Mouse (Mus musculus): ENCODE results near the gene Sptssa. TPM values are rescaled to one million over a fixed set of nuclear protein-coding genes. Genes with fewer than 3 reads are reported as not detected.
"Not testable (repeated sequence)": the region's sequence is repeated elsewhere in the genome, so short reads cannot be mapped to it uniquely, and the experiment has no call there.

The Sptssa gene
- total RNA-seq, 2 experiments from 2014 or later = 20.8 to 23.3 TPM

GRCm38 (mm10) chr12:54675396-54675795 lies 19.0 kb upstream of the Sptssa start:
- H3K4me3 ChIP-seq = no peak overlapping the region
- intact Hi-C loops (cut with DNase I) = no loop called here
- DNase-seq (ENCODE audit: extremely low spot score in 1 of 2, low spot score in 2 of 2) = no peak
- no peak overlapping the region for H3K27ac ChIP-seq
- no peak; the same call in 1 of the 2 replicates for TF ChIP-seq CTCF (IDR thresholded peaks at IDR 0.05)

GRCm38 (mm10) chr12:54671262-54671661 lies 14.9 kb upstream of the Sptssa start:
- no peak for DNase-seq (ENCODE audit: extremely low spot score in 1 of 2, low spot score in 2 of 2)
- intact Hi-C loops (cut with DNase I) = no loop called here
- Histone ChIP-seq H3K4me3 (no peak overlapping the region), H3K27ac (no peak overlapping the region)
- TF ChIP-seq CTCF (IDR thresholded peaks at IDR 0.05) = no peak

GRCm38 (mm10) chr12:54668141-54668540 lies 11.8 kb upstream of the Sptssa start:
- TF ChIP-seq CTCF (IDR thresholded peaks at IDR 0.05) = no peak
- H3K4me3 ChIP-seq = no peak overlapping the region
- no peak overlapping the region for H3K27ac ChIP-seq
- DNase-seq (ENCODE audit: extremely low spot score in 1 of 2, low spot score in 2 of 2) = no peak
- intact Hi-C loops (cut with DNase I) = no loop called here

GRCm38 (mm10) chr12:54665526-54665925 lies 9.2 kb upstream of the Sptssa start:
- no peak overlapping the region for H3K4me3 ChIP-seq
- no peak overlapping the region for H3K27ac ChIP-seq
- TF ChIP-seq CTCF (IDR thresholded peaks at IDR 0.05) = no peak
- DNase-seq (ENCODE audit: extremely low spot score in 1 of 2, low spot score in 2 of 2) = no peak
- intact Hi-C loops (cut with DNase I) = no loop called here

DNA sequence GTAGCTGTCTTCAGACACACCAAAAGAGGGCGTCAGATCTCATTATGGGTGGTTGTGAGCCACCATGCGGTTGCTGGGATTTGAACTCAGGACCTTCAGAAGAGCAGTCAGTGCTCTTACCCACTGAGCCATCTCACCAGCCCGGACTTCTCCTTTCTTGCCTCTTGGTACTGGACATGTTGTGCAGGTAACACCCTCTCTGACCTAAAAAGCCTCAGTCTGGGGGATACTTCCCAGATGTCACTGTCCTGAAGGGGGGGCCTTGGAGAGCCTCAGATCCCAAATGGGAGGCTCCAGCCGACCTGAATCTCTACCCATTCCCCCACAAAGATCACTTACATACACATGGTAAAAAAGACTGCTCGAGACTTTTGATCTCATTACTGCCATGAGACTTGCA lies 5.1 kb upstream of the Sptssa start:
- DNase-seq (ENCODE audit: extremely low spot score in 1 of 2, low spot score in 2 of 2); intact Hi-C loops (cut with DNase I); H3K27ac ChIP-seq; H3K4me3 ChIP-seq: not testable (repeated sequence)

DNA sequence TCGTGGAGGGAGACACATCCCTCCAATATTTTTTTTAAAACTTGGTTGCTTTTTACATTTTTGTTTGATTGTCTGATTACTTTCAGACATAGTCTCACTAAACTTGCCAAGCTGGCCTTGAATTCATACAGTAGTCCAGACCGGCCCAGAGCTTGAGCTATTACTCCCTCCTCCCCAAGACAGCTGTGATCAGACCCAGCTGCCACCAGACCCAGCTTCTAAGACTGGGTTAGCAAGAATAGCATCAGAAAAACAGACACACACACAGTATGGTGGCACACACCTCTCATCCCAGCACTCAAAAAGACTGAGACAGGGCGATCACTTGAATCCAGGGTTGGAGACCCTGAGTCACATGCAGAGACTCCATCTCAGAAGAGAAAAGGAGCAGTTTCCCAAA lies 3.5 kb upstream of the Sptssa start:
- intact Hi-C loops (cut with DNase I) = no loop called here
- TF ChIP-seq CTCF (IDR thresholded peaks at IDR 0.05) = no peak
- Histone ChIP-seq H3K4me3 (no peak overlapping the region), H3K27ac (no peak overlapping the region)
- DNase-seq (ENCODE audit: extremely low spot score in 1 of 2, low spot score in 2 of 2) = no peak

GRCm38 (mm10) chr12:54658425-54659092 lies 2.2 kb upstream of the Sptssa start:
- no peak for TF ChIP-seq CTCF (IDR thresholded peaks at IDR 0.05)
- no peak overlapping the region for H3K4me3 ChIP-seq
- no peak for DNase-seq (ENCODE audit: extremely low spot score in 1 of 2, low spot score in 2 of 2)
- intact Hi-C loops (cut with DNase I) = no loop called here
- no peak overlapping the region for H3K27ac ChIP-seq

DNA sequence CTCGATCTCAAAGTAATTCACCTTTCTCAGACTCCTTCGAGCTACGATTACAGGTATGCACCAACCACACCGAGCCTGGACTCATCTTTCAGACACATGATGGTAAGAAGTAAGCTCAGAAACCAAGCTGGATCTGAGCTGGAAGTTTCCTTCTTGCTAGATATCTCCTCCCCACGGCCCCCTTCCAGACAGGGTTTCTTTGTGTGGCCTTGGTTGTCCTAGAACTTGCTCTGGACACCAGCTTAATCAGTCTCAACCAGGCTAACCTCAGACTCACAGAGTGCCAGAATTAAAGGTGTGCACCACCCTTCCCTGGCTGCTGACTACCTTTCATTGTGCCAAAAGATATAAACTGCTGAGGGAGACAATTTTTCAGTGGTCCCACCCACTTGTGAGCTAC lies 1.6 kb upstream of the Sptssa start:
- no peak overlapping the region for H3K4me3 ChIP-seq
- H3K27ac ChIP-seq = no peak overlapping the region
- no peak for TF ChIP-seq CTCF (IDR thresholded peaks at IDR 0.05)
- intact Hi-C loops (cut with DNase I) = no loop called here
- no peak for DNase-seq (ENCODE audit: extremely low spot score in 1 of 2, low spot score in 2 of 2)

GRCm38 (mm10) chr12:54657226-54657625 lies 853 bp upstream of the Sptssa start:
- Histone ChIP-seq H3K4me3 (peak overlapping the region; percentile 78), H3K27ac (no peak overlapping the region)
- DNase-seq (ENCODE audit: extremely low spot score in 1 of 2, low spot score in 2 of 2) = no peak
- no peak for TF ChIP-seq CTCF (IDR thresholded peaks at IDR 0.05)
- intact Hi-C loops (cut with DNase I) = no loop called here

GRCm38 (mm10) chr12:54656039-54656395 lies 356 bp downstream of the Sptssa start:
- H3K27ac ChIP-seq = peak overlapping the region; percentile 88
- TF ChIP-seq CTCF (IDR thresholded peaks at IDR 0.05) = no peak
- H3K4me3 ChIP-seq = peak overlapping the region; percentile 78
- intact Hi-C loops (cut with DNase I) = loop anchor here (1.0 kb wide), 1 partner anchor 39 kb away; the partner anchor contains the start of gene Eapp
- DNase-seq (ENCODE audit: extremely low spot score in 1 of 2, low spot score in 2 of 2) = no peak

GRCm38 (mm10) chr12:54655292-54656038 lies 908 bp downstream of the Sptssa start:
- H3K27ac ChIP-seq = peak overlapping the region; percentile 88
- peak overlapping the region; percentile 78 for H3K4me3 ChIP-seq
- DNase-seq (ENCODE audit: extremely low spot score in 1 of 2, low spot score in 2 of 2) = no peak
- no peak for TF ChIP-seq CTCF (IDR thresholded peaks at IDR 0.05)
- intact Hi-C loops (cut with DNase I) = loop anchor here (1.0 kb wide), 1 partner anchor 40 kb away; the partner anchor contains the start of gene Eapp

- intact Hi-C loops (cut with DNase I) = no loop called here
- no peak for TF ChIP-seq CTCF (IDR thresholded peaks at IDR 0.05)
- Histone ChIP-seq H3K27ac (no peak overlapping the region), H3K4me3 (peak overlapping the region; percentile 78; the same call in 1 of the 2 replicates)
- no peak for DNase-seq (ENCODE audit: extremely low spot score in 1 of 2, low spot score in 2 of 2)
These were observed 1.6 kb downstream of the Sptssa start for GRCm38 (mm10) chr12:54654741-54655140.
